Mouse (Mus musculus): Measurements from ENCODE around the gene Higd1a.

- TF ChIP-seq EP300 (IDR thresholded peaks at IDR 0.05; ENCODE audit: insufficient read depth, low read depth, low read length) (no peak), POLR2A (IDR thresholded peaks at IDR 0.05; ENCODE audit: insufficient read depth, low read length) (no peak)
Observed at GRCm38 (mm10) chr9:121815183-121815582, 43.0 kb downstream of the Higd1a start.

All from ES-Bruce4 (cell line).